ENCODE assay signal across 10 mouse cellular contexts in genomic region chr1:74824518-74825302, GRCm38 (mm10). TPM values are rescaled to one million over a fixed set of nuclear protein-coding genes. Genes with fewer than 3 reads are reported as not detected.
DNase-seq lines count a peak whose midpoint lies in the region; ATAC-seq and TF ChIP-seq lines count a peak whose summit lies in the region.
"Had no signal": no experiment of that assay in that cellular context is flagged by ENCODE, and none has a peak within 500 bp of the region (broad histone marks: within the 10 kb centered on the region; RNA-seq: fewer than 3 reads in every experiment).

No protein-coding gene starts in this region.

- no peaks in the 10 kb centered on the region for H3K79me2 ChIP-seq in CH12.LX (replicated peaks; ENCODE audit: control insufficient read depth, extremely low read depth, insufficient read depth, poor library complexity, severe bottlenecking)

- H3K9me3 ChIP-seq in CH12.LX (replicated peaks; ENCODE audit: low read length), result no peaks in the 10 kb centered on the region
- H3K9me3 ChIP-seq in forebrain, embryonic 12.5 days, result no peaks in the 10 kb centered on the region
- H3K9me3 ChIP-seq: stomach, embryonic 15.5 days had no signal

- no peak for TF ChIP-seq RAD21 in CH12.LX (IDR thresholded peaks at IDR 0.05; ENCODE audit: low read depth, low read length)

- H3K4me3 ChIP-seq in CH12.LX (replicated peaks in 1 of 3; ENCODE audit: low read depth in 2 of 3, low read length in 2 of 3, poor library complexity in 1 of 3), result no peak overlapping the region
- H3K4me3 ChIP-seq in forebrain, embryonic 12.5 days (replicated peaks), result no peak overlapping the region
- H3K4me3 ChIP-seq: stomach, embryonic 15.5 days had no signal

- no peak for ATAC-seq in forebrain, embryonic 12.5 days (ENCODE audit: low FRiP score)

- H3K27ac ChIP-seq in CH12.LX (ENCODE audit: insufficient read depth, low read depth), result no peak overlapping the region
- peak overlapping the region; percentile 46 for H3K27ac ChIP-seq in forebrain, embryonic 12.5 days
- H3K27ac ChIP-seq: stomach, embryonic 15.5 days had no signal

- peaks cover 0 to 10% of the 10 kb centered on the region in 2 experiments; a peak in 1 of 4 replicates for H3K4me1 ChIP-seq in CH12.LX (ENCODE audit: control insufficient read depth in 1 of 2, insufficient read depth in 2 of 2)
- H3K4me1 ChIP-seq in forebrain, embryonic 12.5 days, result peaks cover 20% of the 10 kb centered on the region
- H3K4me1 ChIP-seq: stomach, embryonic 15.5 days had no signal

- 0 out of 2 replicates have a peak overlapping the region, but pooled peaks have one; percentile 8 for H3K4me2 ChIP-seq in CH12.LX (ENCODE audit: insufficient read depth, low read depth, poor library complexity, severe bottlenecking)
- H3K4me2 ChIP-seq in forebrain, embryonic 12.5 days, result peak overlapping the region; percentile 25
- H3K4me2 ChIP-seq: stomach, embryonic 15.5 days had no signal

- no peak overlapping the region for H3K9ac ChIP-seq in CH12.LX (ENCODE audit: insufficient read depth, low read depth)
- H3K9ac ChIP-seq in forebrain, embryonic 12.5 days, result no peak overlapping the region
- H3K9ac ChIP-seq: stomach, embryonic 15.5 days had no signal

- no peak for TF ChIP-seq EP300 in CH12.LX (IDR thresholded peaks at IDR 0.05; ENCODE audit: low read length)

- TF ChIP-seq POLR2A in CH12.LX (IDR thresholded peaks at IDR 0.05; ENCODE audit: low read depth, low read length), result no peak

- WGBS in forebrain, embryonic 12.5 days, result 6% methylated on average over 14 of the region's 14 CpGs

- dilution Hi-C loops in CH12.LX (cut with MboI; ENCODE audit: extremely low pct_ligation_motif_present, extremely low pct_unique_long_range_greater_than_20kb, low sequenced_read_pairs), result no loop called here

- TF ChIP-seq CTCF in CH12.LX (conservative IDR thresholded peaks at IDR 0.05 in 1 of 2, IDR thresholded peaks at IDR 0.05 in 1 of 2; ENCODE audit: low read depth in 2 of 2, low read length in 2 of 2), result no peak

- no peaks in the 10 kb centered on the region for H3K27me3 ChIP-seq in CH12.LX (replicated peaks)
- no peaks in the 10 kb centered on the region for H3K27me3 ChIP-seq in forebrain, embryonic 12.5 days
- H3K27me3 ChIP-seq: stomach, embryonic 15.5 days had no signal

- peaks cover 0 to 5% of the 10 kb centered on the region in 2 experiments for H3K36me3 ChIP-seq in CH12.LX (replicated peaks in 1 of 2; ENCODE audit: control insufficient read depth in 1 of 2, insufficient read depth in 1 of 2, low read length in 1 of 2)
- H3K36me3 ChIP-seq in forebrain, embryonic 12.5 days (replicated peaks), result no peaks in the 10 kb centered on the region
- H3K36me3 ChIP-seq: stomach, embryonic 15.5 days had no signal

- peak; percentile 9 for DNase-seq in adrenal gland, adult 8-10 months
- DNase-seq in adrenal gland, postnatal 25 days, result no peak
- peak; percentile 4 for DNase-seq in CH12.LX (ENCODE audit: extremely low read depth)
- DNase-seq in mesoderm, embryonic 11.5 days (ENCODE audit: low read depth, low spot score), result peak; percentile 73
- no peak for DNase-seq in thymus, adult 18-20 months
- DNase-seq in spleen, postnatal 14 days (ENCODE audit: low spot score in 2 of 2), result no peak
- no peak for DNase-seq in heart, adult 9 months (ENCODE audit: low spot score in 2 of 2)
- DNase-seq: heart, postnatal 14 days had no signal

- in situ Hi-C loops in CH12.LX (cut with MboI; ENCODE audit: low pct_ligation_motif_present, low pct_unique_long_range_greater_than_20kb, low sequenced_read_pairs), result no loop called here

TF ChIP-seq in CH12.LX, 34 proteins besides CTCF, POLR2A, EP300 and RAD21:
- TF ChIP-seq ZKSCAN1 (IDR thresholded peaks at IDR 0.05; ENCODE audit: borderline replicate concordance, low read depth, low read length), result no peak
- no peak for TF ChIP-seq HCFC1 (IDR thresholded peaks at IDR 0.05; ENCODE audit: low read depth, low read length)
- TF ChIP-seq MAZ (IDR thresholded peaks at IDR 0.05; ENCODE audit: low read depth, low read length), result no peak
- TF ChIP-seq TBP (conservative IDR thresholded peaks at IDR 0.05; ENCODE audit: low read depth, low read length), result no peak
- TF ChIP-seq SMC3 (IDR thresholded peaks at IDR 0.05; ENCODE audit: low read depth, low read length), result no peak
- no peak for TF ChIP-seq IRF4 (IDR thresholded peaks at IDR 0.05; ENCODE audit: low read depth, low read length)
- no peak for TF ChIP-seq USF1 (IDR thresholded peaks at IDR 0.05; ENCODE audit: low read depth, low read length)
- no peak for TF ChIP-seq GABPA (IDR thresholded peaks at IDR 0.05; ENCODE audit: insufficient replicate concordance, low read depth, low read length)
- TF ChIP-seq ZMIZ1 (IDR thresholded peaks at IDR 0.05; ENCODE audit: low read depth, low read length), result no peak

RNA-seq across cellular contexts. Expression of gene Cdk5r2, which starts 30.0 kb away (rescaled TPM):
- 1 to 10 TPM; 4.2 to 6.2 (median 6.0) TPM for total RNA-seq in adrenal gland, adult 8-10 months (2022)
- 4.3 and 5.1 TPM in 2 replicates for total RNA-seq in adrenal gland, postnatal 25 days (2021)
- total RNA-seq in CH12.LX (2012; rRNA removed) (0.04 TPM in 1 of 2 replicates, not detected in the other), CH12.LX (2014; rRNA removed) (not detected in 2 replicates)
- 0.23 and 0.24 TPM in 2 replicates for polyA plus RNA-seq in CH12.LX (2012; ENCODE audit: insufficient read length, low read depth)
- 2.0 TPM in 2 replicates for polyA plus RNA-seq in forebrain, embryonic 12.5 days (2016; fragmentation: Nextera tagmentation; extraction: Ambion mirVana)
- total RNA-seq: heart, postnatal 14 days had no signal

RNA-seq across cellular contexts. Expression of gene Wnt10a, which starts 33.4 kb away (rescaled TPM):
- total RNA-seq in adrenal gland, adult 8-10 months (2022), result 1 to 10 TPM in 1 of 4 experiments, under 1 TPM in 3; 0.58 to 1.0 (median 0.84) TPM
- 0.27 TPM in 1 of 2 replicates, not detected in the other for total RNA-seq in adrenal gland, postnatal 25 days (2021)
- total RNA-seq in CH12.LX (2012; rRNA removed) (126 and 184 TPM in 2 replicates), CH12.LX (2014; rRNA removed) (142 and 155 TPM in 2 replicates)
- polyA plus RNA-seq in CH12.LX (2012; ENCODE audit: insufficient read length, low read depth), result 170 and 187 TPM in 2 replicates
- polyA plus RNA-seq in forebrain, embryonic 12.5 days (2016; fragmentation: Nextera tagmentation; extraction: Ambion mirVana), result 1.00 and 2.0 TPM in 2 replicates
- total RNA-seq: heart, postnatal 14 days had no signal

RNA-seq across cellular contexts. Expression of gene Wnt6, which starts 53.0 kb away (rescaled TPM):
- 1 to 10 TPM; 3.9 to 6.6 (median 5.7) TPM for total RNA-seq in adrenal gland, adult 8-10 months (2022)
- total RNA-seq in adrenal gland, postnatal 25 days (2021), result 1.8 and 2.5 TPM in 2 replicates
- total RNA-seq in CH12.LX (2012; rRNA removed), result 3.4 and 3.5 TPM in 2 replicates
- 0.67 and 0.89 TPM in 2 replicates for total RNA-seq in CH12.LX (2014; rRNA removed)
- 1.6 and 1.7 TPM in 2 replicates for polyA plus RNA-seq in CH12.LX (2012; ENCODE audit: insufficient read length, low read depth)
- polyA plus RNA-seq in forebrain, embryonic 12.5 days (2016; fragmentation: Nextera tagmentation; extraction: Ambion mirVana), result 3.3 and 4.5 TPM in 2 replicates

Comparison
In these comparisons a context has a peak if more than half of its experiments do, and no peak if none do; other contexts are left out.
1. DNase-seq: peak in adrenal gland, adult 8-10 months (single experiment), CH12.LX (single experiment) and mesoderm, embryonic 11.5 days (single experiment); none in adrenal gland, postnatal 25 days (single experiment), thymus, adult 18-20 months (0 of 2), spleen, postnatal 14 days (0 of 2) and heart, adult 9 months (0 of 2).
2. RNA of gene Wnt10a, which starts 33.4 kb away (total RNA-seq): 126 to 184 TPM in CH12.LX; 0.58 to 1.0 TPM in adrenal gland, adult 8-10 months and 0.27 TPM in adrenal gland, postnatal 25 days; every median in the first group is over 10 times any median in the second.